Mouse (Mus musculus): Measurements from ENCODE around the gene Mki67. TPM values are rescaled to one million over a fixed set of nuclear protein-coding genes. Genes with fewer than 3 reads are reported as not detected.

Mki67 gene
- total RNA-seq, 2 experiments from 2014 or later: 33.3 to 39.2 TPM

GRCm38 (mm10) chr7:135680334-135680733 is 35.8 kb downstream of the Mki67 start:
- peak; percentile 54 to 72 for DNase-seq
- intact Hi-C loops (cut with DNase I): loop anchor here (5.0 kb wide), 1 partner anchor 57 kb away; no protein-coding TSS in a partner anchor

GRCm38 (mm10) chr7:135676722-135677121 is 39.4 kb downstream of the Mki67 start:
- intact Hi-C loops (cut with DNase I): no loop called here
- DNase-seq: peak; percentile 77

DNA sequence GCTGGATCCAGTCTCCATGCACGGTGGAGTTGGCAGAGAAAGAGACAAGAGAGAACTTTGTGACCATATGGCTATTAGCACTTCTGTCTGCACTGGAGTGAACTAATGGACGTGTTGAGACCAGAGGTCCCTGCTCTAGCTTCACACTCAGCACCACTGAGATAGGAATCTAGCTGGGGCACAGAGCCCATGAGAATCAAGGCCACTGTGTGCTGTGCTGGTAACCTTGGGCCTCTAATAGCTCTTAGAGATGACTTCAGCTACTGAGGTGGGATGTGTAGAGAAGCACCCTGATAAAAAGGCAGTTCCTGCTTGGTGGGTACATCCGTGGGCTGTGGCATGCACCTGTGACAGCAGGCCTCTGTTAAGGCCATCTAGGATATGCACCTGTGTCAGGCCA is 42.6 kb downstream of the Mki67 start:
- no peak for DNase-seq
- intact Hi-C loops (cut with DNase I): no loop called here

DNA sequence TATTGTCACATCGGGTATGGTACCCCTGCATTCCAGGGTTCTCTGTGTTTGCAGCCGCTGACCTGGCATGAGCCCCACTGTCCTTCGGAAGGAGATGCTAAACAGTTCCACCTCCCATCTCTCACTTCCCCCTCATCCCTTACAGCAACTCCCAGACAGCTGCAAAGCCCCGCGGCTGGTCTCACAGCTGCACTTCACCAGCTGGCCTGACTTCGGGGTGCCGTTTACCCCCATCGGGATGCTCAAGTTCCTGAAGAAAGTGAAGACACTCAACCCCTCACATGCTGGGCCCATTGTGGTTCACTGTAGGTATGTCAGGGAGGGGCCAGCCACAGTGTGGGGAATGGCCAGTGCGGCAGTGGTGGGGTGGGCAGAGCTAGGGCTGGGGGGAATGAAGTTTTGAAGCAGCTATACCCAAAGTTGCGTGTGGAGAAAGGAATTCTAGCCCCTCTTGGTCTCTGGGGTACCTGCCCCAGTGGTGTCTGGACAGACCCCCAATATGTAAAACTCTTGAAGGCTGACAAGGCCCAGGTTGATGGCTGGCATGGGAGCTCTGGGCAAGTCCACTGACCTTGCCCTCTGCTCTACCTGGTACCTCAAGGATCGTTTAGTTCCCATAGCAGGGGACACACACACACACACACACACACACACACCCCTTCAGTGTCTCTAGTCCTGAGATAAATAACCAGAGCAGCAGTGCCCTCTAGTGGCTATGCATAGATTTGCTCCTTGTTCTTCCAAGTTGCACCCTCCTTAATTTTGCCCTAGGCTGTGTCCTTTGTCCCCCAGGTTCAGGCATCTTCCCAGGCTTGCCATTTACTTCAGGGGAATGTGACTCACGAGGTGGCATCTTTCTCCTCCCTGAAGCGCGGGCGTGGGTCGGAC is 47.1 kb downstream of the Mki67 start:
- peak; percentile 64 to 81 for DNase-seq
- intact Hi-C loops (cut with DNase I): no loop called here

DNA sequence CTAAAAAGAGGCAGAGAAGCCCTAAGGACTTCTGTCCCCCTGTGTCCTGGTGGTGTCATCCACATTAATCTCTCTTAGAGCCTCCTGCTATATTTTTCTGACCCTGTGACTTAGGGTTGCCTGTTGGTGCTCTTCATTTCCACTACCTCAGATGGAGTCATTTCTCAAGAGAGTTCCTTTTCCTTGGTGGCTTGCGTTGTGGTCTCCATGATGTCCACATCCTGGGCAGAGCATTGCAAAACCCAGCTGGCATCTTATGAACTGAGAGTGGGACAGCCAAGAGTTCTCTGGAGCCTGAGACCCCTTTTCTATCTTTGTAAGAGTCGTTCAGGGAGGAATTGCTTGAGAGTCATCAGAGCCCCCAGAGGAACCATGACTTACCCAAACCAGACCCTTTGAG is 49.8 kb downstream of the Mki67 start:
- intact Hi-C loops (cut with DNase I): no loop called here
- DNase-seq: no peak

GRCm38 (mm10) chr7:135664211-135664610 is 52.0 kb downstream of the Mki67 start:
- DNase-seq: no peak
- intact Hi-C loops (cut with DNase I): no loop called here

DNA sequence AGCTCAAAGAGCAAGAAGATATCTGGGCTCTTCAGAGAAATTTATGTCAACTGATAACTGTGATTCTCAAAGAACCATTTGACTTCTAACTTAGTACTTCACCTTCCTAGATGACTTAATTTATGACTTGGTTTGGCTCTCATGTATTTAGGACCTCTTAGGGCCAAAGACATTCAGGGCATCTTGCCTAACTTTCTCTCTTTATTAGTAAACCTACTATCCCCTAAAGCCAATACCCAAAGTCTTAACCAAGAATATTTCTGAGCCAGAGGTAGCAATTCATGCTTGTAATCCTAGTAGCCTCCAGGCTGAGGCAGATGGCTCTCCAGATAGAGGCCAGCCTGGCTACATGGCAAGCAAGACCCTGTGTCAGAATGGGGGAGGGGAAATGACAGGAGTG is 55.8 kb downstream of the Mki67 start:
- intact Hi-C loops (cut with DNase I): no loop called here

DNA sequence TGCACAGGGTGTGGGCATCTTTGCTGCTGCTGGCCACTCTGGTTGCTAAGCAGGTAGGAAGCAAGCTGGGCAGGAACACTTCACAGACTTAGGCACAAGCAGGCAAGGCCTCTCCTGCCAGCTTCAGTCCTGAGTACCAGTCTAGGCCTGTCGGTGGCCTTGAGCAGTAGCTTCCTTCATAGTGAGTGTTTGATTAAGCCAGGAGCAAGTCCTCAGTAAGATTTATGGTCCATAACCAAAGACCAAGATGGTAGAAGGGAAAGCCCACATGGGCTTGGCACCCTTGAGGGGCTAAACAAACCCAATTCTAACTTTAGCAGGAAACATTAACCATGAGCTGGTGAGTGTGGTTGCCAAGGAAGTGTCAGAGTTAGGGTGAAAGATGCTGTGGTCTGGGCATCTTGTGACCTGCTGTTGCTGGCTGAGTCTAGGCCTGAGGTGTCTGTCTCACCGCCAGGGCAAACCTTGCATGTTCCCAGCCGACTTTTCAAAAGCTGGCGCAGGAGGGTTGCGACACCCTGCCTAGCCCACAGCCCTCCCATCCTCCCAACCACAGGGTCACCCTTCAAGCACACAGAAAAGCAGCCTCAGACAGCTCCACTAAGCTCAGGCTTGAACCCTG is 56.7 kb downstream of the Mki67 start:
- intact Hi-C loops (cut with DNase I): no loop called here

More for the DNA sequence above, 55.8 kb downstream of the Mki67 start:
- no peak for DNase-seq

DNA sequence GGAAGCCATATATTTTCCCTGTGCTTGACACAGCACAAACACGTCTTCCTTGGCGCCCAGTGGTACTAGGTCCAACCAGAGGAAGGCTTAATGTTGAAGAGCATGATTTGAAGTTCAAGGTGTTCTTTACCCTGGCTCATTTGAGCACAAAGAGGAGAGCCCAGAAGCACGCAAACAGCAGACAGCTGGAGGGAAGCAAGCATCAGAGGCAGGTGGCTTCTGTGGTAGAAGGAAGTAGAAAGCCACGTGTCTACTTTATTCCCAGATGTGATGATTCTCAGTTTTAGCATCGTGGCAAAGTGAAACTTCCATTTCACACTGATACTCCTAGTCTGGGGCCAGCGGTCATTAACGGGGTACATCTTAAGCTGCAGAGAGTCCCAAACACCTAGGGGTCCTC is 58.0 kb downstream of the Mki67 start:
- no peak for DNase-seq
- intact Hi-C loops (cut with DNase I): no loop called here

More for the DNA sequence above, 56.7 kb downstream of the Mki67 start:
- DNase-seq: no peak

- intact Hi-C loops (cut with DNase I): no loop called here
- DNase-seq: no peak
Measured at GRCm38 (mm10) chr7:135655113-135655512, 61.0 kb downstream of the Mki67 start.

- intact Hi-C loops (cut with DNase I): no loop called here
- DNase-seq: no peak
Measured at GRCm38 (mm10) chr7:135654288-135654687, 61.9 kb downstream of the Mki67 start.

DNA sequence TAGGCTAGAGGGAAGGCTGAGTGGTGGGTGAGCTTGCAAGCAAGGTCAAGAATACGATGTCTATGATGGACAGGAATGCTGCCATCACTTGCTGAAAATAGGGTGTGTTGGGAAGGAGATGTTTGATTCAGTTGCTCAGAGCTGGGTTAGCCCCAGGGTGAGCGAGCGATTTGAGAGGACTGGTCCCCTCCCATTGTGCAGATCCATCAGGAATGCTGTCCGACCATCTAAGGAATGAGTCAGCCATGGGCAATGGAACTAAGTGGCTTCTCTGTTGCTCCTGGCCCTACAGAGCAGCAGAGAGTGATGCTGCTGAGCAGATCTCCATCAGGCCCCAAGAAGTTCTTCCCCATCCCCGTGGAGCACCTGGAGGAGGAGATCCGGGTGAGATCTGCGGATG is 62.6 kb downstream of the Mki67 start:
- intact Hi-C loops (cut with DNase I): no loop called here
- DNase-seq: no peak

- DNase-seq: no peak
- intact Hi-C loops (cut with DNase I): no loop called here
Measured at GRCm38 (mm10) chr7:135652781-135653180, 63.4 kb downstream of the Mki67 start.

GRCm38 (mm10) chr7:135651831-135652511 is 64.2 kb downstream of the Mki67 start:
- intact Hi-C loops (cut with DNase I): no loop called here
- DNase-seq: peak; percentile 32 to 37

DNA sequence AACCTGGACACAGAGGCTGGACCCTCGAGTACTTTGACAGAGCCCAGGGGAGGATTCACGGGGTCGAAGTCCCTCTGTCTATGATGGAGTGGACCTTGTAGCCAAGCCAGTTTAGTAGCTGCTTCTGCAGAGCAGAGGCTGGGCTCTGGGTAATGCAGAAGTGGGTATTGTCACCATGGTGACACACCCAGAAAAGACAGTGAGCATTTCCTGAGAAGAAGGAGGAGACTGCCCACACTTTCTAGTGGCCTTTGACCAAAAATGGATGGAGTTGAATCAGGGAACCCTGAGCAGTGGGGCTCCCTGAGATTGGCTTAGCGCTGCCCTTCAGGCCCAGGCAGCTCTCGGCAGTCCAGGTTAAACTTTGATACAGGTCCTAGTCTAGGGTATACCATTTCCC is 66.1 kb downstream of the Mki67 start:
- no peak for DNase-seq
- intact Hi-C loops (cut with DNase I): no loop called here

GRCm38 (mm10) chr7:135649306-135649705 is 66.9 kb downstream of the Mki67 start:
- intact Hi-C loops (cut with DNase I): no loop called here

DNA sequence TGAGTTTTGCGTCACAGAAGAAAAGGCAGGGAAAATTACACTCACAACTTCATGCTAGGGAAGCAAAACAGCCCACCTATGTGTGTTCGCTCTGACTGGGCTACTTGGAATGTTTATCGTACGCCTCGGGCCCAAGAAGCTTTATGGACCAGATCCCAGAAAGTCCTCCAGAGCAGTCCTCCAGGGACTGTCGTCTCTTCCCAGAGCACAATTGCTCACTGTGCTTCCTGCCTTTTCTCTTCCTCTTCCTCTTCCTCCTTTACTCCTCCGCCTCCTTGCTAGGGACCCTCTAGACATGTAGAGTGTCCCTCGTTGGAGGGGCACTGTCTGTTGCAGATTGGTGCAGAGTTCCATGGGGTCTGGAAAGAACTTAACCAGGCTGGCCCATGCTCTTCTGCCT is 67.3 kb downstream of the Mki67 start:
- DNase-seq: no peak
- intact Hi-C loops (cut with DNase I): no loop called here

More at GRCm38 (mm10) chr7:135649306-135649705, 66.9 kb downstream of the Mki67 start:
- DNase-seq: no peak

DNA sequence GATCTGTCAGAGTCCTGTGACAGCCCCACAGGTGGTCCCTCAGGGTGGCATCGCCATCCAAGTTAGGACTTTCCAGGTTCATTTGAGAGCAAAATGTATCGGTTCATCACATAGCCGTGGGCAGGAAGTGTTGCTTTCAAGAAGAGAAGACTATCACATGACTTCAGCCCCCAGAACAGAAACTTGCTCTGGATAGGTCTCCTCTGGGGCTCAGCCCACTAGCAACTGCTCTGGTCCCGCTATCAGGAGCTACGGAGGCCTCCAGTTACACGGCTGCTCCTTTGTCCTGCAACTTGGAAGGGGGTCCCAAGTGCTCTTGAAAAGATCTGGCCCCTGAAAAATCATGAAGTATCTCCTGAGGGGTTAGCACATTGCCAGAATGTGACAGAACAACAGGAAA is 69.2 kb downstream of the Mki67 start:
- DNase-seq: no peak
- intact Hi-C loops (cut with DNase I): no loop called here

GRCm38 (mm10) chr7:135644452-135644851 is 71.7 kb downstream of the Mki67 start:
- intact Hi-C loops (cut with DNase I): no loop called here
- no peak for DNase-seq

DNA sequence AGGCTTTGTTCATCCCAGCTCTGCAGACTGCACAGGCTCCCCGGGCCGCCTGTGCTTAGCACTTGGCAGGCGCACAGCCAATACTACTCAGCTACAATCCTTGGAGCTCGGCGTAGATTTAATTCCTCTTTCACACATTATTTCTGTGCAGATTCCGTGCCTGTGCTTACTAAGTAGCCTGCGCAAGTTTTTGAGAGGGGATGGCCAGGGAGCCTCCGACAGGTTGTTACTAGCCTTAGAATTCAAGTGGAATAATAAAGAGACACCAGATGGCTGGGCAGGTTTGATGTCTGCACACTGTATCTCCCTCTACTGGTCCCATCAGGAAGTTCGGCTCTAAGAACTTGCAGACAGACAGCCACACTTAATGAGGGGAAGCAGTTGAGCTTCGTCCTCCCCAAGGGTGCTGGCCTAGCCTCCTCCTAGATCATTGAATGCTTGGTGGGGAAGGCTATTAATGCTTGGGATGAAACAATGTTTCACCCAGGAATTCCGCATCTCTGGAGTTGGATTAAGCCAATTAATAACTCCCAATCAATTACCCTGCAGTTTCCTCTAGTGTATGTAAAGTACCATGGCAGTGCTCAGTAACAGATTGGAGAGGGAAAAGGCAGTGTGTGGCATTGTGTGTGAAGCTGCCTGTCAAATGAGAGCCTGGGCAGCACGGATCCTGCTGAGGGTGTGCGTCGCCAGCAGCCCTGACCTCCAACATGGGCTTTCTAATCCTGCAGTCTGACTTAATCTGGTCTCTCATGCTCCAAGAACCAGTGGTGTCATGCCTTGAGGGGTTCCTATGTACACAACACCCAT is 74.3 kb downstream of the Mki67 start:
- peak; percentile 49 to 58 for DNase-seq
- intact Hi-C loops (cut with DNase I): no loop called here

Measured in heart, postnatal 10 days (tissue).